Mouse (Mus musculus) T-helper 1 cell (primary cell): ENCODE data around the gene Ammecr1.

ENCODE experiments used
- in situ Hi-C: fragments of 300-600 bp; cut with MboI, MseI; formaldehyde crosslinking; loops from one replicate; pipeline ENCODE4 v1.15.1; 2025; ENCODE audit warnings: high pct_unique_total_duplicates

The Ammecr1 gene

GRCm38 (mm10) chrX:142966008-142966966 lies at the start of gene Ammecr1:
TSS of gene Ammecr1 (minus strand) at chrX:142966728.
- in situ Hi-C loops: loop anchor here (5.0 kb wide), 1 partner anchor 66 kb away; no protein-coding TSS in a partner anchor

DNA sequence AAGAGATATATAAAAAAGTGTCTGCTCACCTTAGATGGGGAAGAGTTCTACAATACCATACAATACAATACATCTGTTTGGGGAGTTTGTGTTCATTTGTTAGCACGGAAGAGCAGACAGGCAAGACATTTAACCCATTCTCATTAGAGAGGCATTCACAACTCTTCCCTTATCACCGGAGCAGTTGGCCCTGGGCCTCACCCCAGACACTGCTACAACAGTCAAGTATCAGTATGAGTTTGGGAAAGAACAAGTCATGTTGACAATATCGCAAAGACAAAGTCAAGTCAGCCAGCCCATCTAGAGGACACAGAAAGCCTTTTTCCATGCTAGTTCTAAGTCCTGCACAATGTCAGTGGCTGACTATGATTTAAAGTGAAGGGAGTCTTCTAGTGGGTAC lies 47.6 kb upstream of the Ammecr1 start:
- in situ Hi-C loops: no loop called here

- in situ Hi-C loops: no loop called here
Observed at GRCm38 (mm10) chrX:143012334-143012733, 45.8 kb upstream of the Ammecr1 start.

GRCm38 (mm10) chrX:143011865-143012264 lies 45.3 kb upstream of the Ammecr1 start:
- in situ Hi-C loops: no loop called here

DNA sequence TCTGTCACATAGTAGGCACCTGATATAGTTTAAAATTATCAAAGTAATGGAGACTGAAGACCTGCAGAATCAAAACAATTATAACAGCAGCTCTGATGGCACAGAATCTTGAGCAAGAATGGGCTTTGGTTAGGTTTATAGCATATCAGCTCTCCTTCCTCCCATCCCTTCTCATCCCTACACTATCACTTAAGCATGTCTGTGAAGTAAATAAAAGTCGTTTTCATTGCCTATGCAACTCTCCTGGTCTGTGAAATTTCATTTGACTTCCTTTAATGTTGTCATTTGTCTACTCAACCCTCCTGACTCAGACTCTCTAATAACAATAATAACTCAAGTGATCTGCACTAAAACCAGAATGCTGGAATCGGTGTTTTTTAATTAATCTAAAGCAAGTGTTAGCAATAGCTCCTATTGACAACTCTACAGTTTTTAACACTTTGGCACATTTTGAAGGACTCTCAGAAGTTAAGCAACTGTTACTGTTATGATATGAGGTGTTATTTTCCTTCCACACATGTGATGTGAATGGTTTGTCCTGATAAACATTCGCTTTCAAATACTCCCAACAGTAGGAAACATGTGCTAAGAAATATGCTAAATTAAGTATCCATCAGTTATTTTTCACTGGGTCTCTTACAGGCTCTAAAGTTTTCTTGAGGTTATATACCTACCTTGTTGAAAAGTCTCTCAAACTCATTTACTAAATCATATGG lies 37.8 kb upstream of the Ammecr1 start:
- in situ Hi-C loops: no loop called here

DNA sequence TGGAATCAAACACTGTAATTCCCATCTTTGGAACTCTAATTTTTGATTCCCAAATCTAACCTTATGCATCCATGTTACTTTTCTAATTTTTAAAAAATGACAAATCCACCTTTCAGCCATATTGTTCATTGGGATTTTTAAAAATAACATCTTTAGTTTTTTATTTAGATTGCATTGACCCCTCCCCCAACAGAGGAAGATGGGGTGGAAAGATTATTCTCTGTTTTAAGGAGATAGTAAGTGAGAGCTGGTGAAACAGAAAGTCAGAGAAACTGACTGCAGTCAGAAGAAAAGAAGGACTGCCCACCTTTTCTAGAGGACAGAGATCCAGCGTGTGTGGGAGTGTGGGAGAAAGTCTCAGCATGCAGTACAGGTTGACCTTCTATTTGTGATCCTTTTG lies 30.7 kb upstream of the Ammecr1 start:
- in situ Hi-C loops: no loop called here

- in situ Hi-C loops: no loop called here
Observed at GRCm38 (mm10) chrX:142994514-142994913, 28.0 kb upstream of the Ammecr1 start.

GRCm38 (mm10) chrX:142984170-142984569 lies 17.6 kb upstream of the Ammecr1 start:
- in situ Hi-C loops: no loop called here

GRCm38 (mm10) chrX:142983638-142984037 lies 17.1 kb upstream of the Ammecr1 start:
- in situ Hi-C loops: no loop called here

DNA sequence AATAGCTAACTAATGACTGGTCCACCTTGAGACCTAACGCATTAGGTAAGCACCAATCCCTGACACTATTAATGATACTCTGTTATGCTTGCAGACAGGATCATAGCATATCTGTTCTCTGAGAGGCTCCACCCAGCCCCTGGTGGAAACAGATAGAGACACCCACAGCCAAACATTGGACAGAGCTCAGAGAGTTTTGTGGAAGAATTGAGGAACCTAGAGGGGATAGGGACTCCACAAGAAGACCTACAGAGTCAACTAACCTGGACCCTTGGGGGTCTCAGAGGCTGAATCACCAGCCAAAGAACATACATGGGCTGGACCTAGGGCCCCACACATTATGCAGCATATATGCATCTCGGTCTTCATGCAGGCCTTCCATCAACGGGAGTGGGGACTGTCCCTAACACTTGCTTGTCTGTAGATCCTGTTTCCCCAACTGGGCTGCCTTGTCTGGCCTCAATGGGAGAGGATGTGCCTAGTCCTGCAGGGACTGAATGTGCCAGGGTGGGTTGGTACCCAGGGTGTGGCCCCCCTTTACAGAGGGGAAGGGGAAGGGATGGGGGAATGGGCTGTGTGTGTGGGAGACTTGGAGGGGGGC lies 15.1 kb upstream of the Ammecr1 start:
- in situ Hi-C loops: no loop called here

- in situ Hi-C loops: no loop called here
Observed at GRCm38 (mm10) chrX:142980855-142981529, 14.5 kb upstream of the Ammecr1 start.

GRCm38 (mm10) chrX:142979224-142979623 lies 12.7 kb upstream of the Ammecr1 start:
- in situ Hi-C loops: no loop called here

DNA sequence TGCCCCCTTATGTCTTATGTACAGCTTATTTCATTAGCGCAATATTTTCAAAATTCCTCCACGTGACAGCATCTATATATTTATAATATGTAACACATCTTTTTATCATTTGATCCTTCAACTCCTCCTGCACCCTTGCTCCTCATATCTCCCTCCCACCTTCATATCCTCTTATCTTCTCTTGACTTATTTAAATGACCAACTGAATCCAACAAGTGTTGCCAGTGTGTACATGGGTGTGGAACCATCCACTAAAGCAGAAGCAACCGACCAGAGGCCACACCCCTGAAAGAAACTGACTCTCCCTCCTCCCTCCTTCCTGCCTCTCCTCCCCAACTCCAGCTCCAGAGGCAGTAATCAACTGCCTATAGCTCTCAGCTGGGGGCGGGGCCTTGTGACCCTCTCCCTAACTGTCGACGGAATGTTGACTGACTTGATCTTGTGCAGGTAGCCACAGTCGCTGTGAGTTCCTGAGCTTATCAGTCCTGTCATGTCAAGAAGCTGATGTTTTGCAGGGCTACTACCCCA lies 6.0 kb upstream of the Ammecr1 start:
- in situ Hi-C loops: no loop called here

- in situ Hi-C loops: no loop called here
Observed at GRCm38 (mm10) chrX:142971759-142972158, 5.2 kb upstream of the Ammecr1 start.

- in situ Hi-C loops: loop anchor here (5.0 kb wide), 1 partner anchor 65 kb away; no protein-coding TSS in a partner anchor
Observed at GRCm38 (mm10) chrX:142967067-142967466, 539 bp upstream of the Ammecr1 start.

- in situ Hi-C loops: loop anchor here (5.0 kb wide), 1 partner anchor 67 kb away; no protein-coding TSS in a partner anchor
Observed at GRCm38 (mm10) chrX:142965236-142966007, 1.1 kb downstream of the Ammecr1 start.

DNA sequence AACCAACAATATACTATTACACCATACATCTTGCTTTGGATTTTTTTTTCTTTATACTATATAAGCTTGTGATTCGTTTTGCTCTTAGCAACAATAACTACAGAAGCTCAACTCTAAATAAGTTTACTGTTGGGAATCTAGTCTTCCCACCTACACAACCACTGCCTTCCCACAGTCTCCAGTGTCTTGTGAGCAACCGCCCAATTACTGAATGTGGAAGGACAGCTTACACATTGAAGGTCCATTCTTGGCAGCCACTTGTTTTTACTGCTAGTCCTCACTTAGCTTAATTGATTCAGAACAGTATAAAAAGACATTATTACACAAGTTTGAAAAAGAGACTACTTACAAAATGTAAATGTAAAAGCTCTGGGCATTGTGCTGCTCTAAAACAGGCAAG lies 6.1 kb downstream of the Ammecr1 start:
- in situ Hi-C loops: no loop called here

GRCm38 (mm10) chrX:142959674-142960307 lies 6.7 kb downstream of the Ammecr1 start:
- in situ Hi-C loops: no loop called here

- in situ Hi-C loops: loop anchor here (25.0 kb wide), 1 partner anchor 1616 kb away; no protein-coding TSS in a partner anchor
Observed at GRCm38 (mm10) chrX:142928430-142928829, 38.1 kb downstream of the Ammecr1 start.

GRCm38 (mm10) chrX:142917394-142917793 lies 49.1 kb downstream of the Ammecr1 start:
- in situ Hi-C loops: no loop called here
